Comparison of ENCODE assay signal across 9 mouse cellular contexts in genomic region chr2:101815250-101815934, GRCm38 (mm10).
DNase-seq lines count a peak whose midpoint lies in the region; ATAC-seq and TF ChIP-seq lines count a peak whose summit lies in the region.
"Had no signal": no experiment of that assay in that cellular context is flagged by ENCODE, and none has a peak within 500 bp of the region (broad histone marks: within the 10 kb centered on the region; RNA-seq: fewer than 3 reads in every experiment).

No protein-coding gene starts in this region.

- no peak overlapping the region for H3K4me3 ChIP-seq in heart, adult 2 months
- no peak overlapping the region for H3K4me3 ChIP-seq in heart, embryonic 11.5 days (ENCODE audit: low read depth, low read length)
- H3K4me3 ChIP-seq in thymus, adult 2 months (ENCODE audit: control insufficient read depth, insufficient read depth, low read length) = no peak overlapping the region
- H3K4me3 ChIP-seq in forebrain, embryonic 16.5 days (replicated peaks; ENCODE audit: low read length) = no peak overlapping the region
- H3K4me3 ChIP-seq: liver, embryonic 13.5 days had no signal

- no peak for TF ChIP-seq POLR2A in heart, adult 2 months (IDR thresholded peaks at IDR 0.05; ENCODE audit: insufficient read depth, low read depth, low read length)
- TF ChIP-seq POLR2A in thymus, adult 2 months (IDR thresholded peaks at IDR 0.05; ENCODE audit: control insufficient read depth, extremely low read depth, insufficient read depth, low read length, poor library complexity) = no peak

- H3K27me3 ChIP-seq in heart, adult 2 months (ENCODE audit: control insufficient read depth, insufficient read depth, low read length) = no peaks in the 10 kb centered on the region
- H3K27me3 ChIP-seq in heart, embryonic 11.5 days (ENCODE audit: control insufficient read depth, insufficient read depth, low read length) = no peaks in the 10 kb centered on the region; the same call in 1 of the 2 replicates
- H3K27me3 ChIP-seq in thymus, adult 2 months (ENCODE audit: control insufficient read depth, insufficient read depth, low read length) = no peaks in the 10 kb centered on the region
- no peaks in the 10 kb centered on the region for H3K27me3 ChIP-seq in forebrain, embryonic 16.5 days (replicated peaks; ENCODE audit: control insufficient read depth, insufficient read depth, low read length)
- H3K27me3 ChIP-seq: liver, embryonic 13.5 days had no signal

- TF ChIP-seq EP300 in heart, adult 2 months (IDR thresholded peaks at IDR 0.05; ENCODE audit: insufficient read depth, low read depth, low read length) = no peak

- H3K4me1 ChIP-seq in heart, adult 2 months (ENCODE audit: control insufficient read depth, insufficient read depth, low read length) = peaks cover 4% of the 10 kb centered on the region
- 0 out of 2 replicates have a peak, but pooled peaks cover 3% of the 10 kb centered on the region for H3K4me1 ChIP-seq in heart, embryonic 11.5 days (ENCODE audit: control insufficient read depth, insufficient read depth, low read length)
- no peaks in the 10 kb centered on the region for H3K4me1 ChIP-seq in thymus, adult 2 months (replicated peaks; ENCODE audit: control insufficient read depth, insufficient read depth, low read length)
- no peaks in the 10 kb centered on the region for H3K4me1 ChIP-seq in forebrain, embryonic 16.5 days (replicated peaks; ENCODE audit: control insufficient read depth, insufficient read depth, low read length)

- H3K27ac ChIP-seq in heart, adult 2 months = no peak overlapping the region
- no peak overlapping the region for H3K27ac ChIP-seq in heart, embryonic 11.5 days (ENCODE audit: low read depth, low read length)
- H3K27ac ChIP-seq in thymus, adult 2 months (ENCODE audit: control insufficient read depth, insufficient read depth, low read length) = no peak overlapping the region
- H3K27ac ChIP-seq in forebrain, embryonic 16.5 days (ENCODE audit: low read length) = no peak overlapping the region
- H3K27ac ChIP-seq: liver, embryonic 13.5 days had no signal

- H3K9ac ChIP-seq in heart, adult 2 months (ENCODE audit: low read depth, low read length) = no peak overlapping the region
- H3K9ac ChIP-seq in heart, embryonic 11.5 days (ENCODE audit: low read depth, low read length) = no peak overlapping the region
- H3K9ac ChIP-seq in forebrain, embryonic 16.5 days (replicated peaks; ENCODE audit: low read depth, low read length) = no peak overlapping the region
- H3K9ac ChIP-seq: liver, embryonic 13.5 days had no signal

- DNase-seq in heart, adult 2 months = peak in 1 of 2 experiments; percentile 44
- peak; percentile 54 for DNase-seq in thymus, adult 2 months
- DNase-seq in thymus, adult 18-20 months = no peak
- DNase-seq in gastrocnemius, postnatal 14 days = peak; percentile 13
- DNase-seq: liver, embryonic 13.5 days had no signal

- H3K9me3 ChIP-seq in heart, embryonic 11.5 days (replicated peaks; ENCODE audit: control insufficient read depth, low read length) = no peaks in the 10 kb centered on the region
- H3K9me3 ChIP-seq in forebrain, embryonic 16.5 days (ENCODE audit: control insufficient read depth, low read length) = no peaks in the 10 kb centered on the region
- H3K9me3 ChIP-seq: liver, embryonic 13.5 days had no signal

- peak; percentile 54 for TF ChIP-seq CTCF in heart, adult 2 months (IDR thresholded peaks at IDR 0.05)
- peak; percentile 65; the same call in 1 of the 2 replicates for TF ChIP-seq CTCF in thymus, adult 2 months (IDR thresholded peaks at IDR 0.05; ENCODE audit: borderline replicate concordance, control insufficient read depth, extremely low read depth, insufficient read depth, low read length, poor library complexity)

- H3K79me2 ChIP-seq in heart, adult 2 months (replicated peaks; ENCODE audit: control insufficient read depth, insufficient read depth, low read length) = no peaks in the 10 kb centered on the region

- intact Hi-C loops in heart, adult 2 months (cut with DNase I) = no loop called here
- intact Hi-C loops in gastrocnemius, postnatal 14 days (cut with DNase I; ENCODE audit: low total_unique reads) = no loop called here

- H3K4me2 ChIP-seq in heart, embryonic 11.5 days = no peak overlapping the region
- no peak overlapping the region for H3K4me2 ChIP-seq in forebrain, embryonic 16.5 days (ENCODE audit: low read length)
- H3K4me2 ChIP-seq: liver, embryonic 13.5 days had no signal

- no peaks in the 10 kb centered on the region for H3K36me3 ChIP-seq in heart, adult 2 months (ENCODE audit: control insufficient read depth, insufficient read depth, low read length)
- H3K36me3 ChIP-seq in heart, embryonic 11.5 days (ENCODE audit: control insufficient read depth, insufficient read depth, low read length) = no peaks in the 10 kb centered on the region
- no peaks in the 10 kb centered on the region for H3K36me3 ChIP-seq in thymus, adult 2 months (ENCODE audit: control insufficient read depth, insufficient read depth, low read length)
- no peaks in the 10 kb centered on the region for H3K36me3 ChIP-seq in forebrain, embryonic 16.5 days (ENCODE audit: control insufficient read depth, insufficient read depth)
- H3K36me3 ChIP-seq: liver, embryonic 13.5 days had no signal

- ATAC-seq in heart, embryonic 11.5 days (replicated peaks; ENCODE audit: insufficient number of reproducible peaks, low FRiP score, low TSS enrichment) = no peak; the same call in 1 of the 2 replicates
- peak; percentile 68 for ATAC-seq in monocyte, adult 5-6 weeks (replicated peaks; ENCODE audit: insufficient number of reproducible peaks, low FRiP score, low TSS enrichment, poor library complexity, severe bottlenecking)
- no peak for ATAC-seq in erythroid progenitor cell, adult 5-6 weeks (replicated peaks; ENCODE audit: low FRiP score, poor library complexity, severe bottlenecking)
- no peak for ATAC-seq in forebrain, embryonic 16.5 days

- 41% methylated on average over 5 of the region's 5 CpGs for WGBS in heart, adult 2 months
- 35% methylated on average over 5 of the region's 5 CpGs for WGBS in heart, embryonic 11.5 days (ENCODE audit: insufficient replicate concordance)
- 45% methylated on average over 5 of the region's 5 CpGs for WGBS in thymus, adult 2 months
- 41% methylated on average over 5 of the region's 5 CpGs for WGBS in forebrain, embryonic 16.5 days

Comparison
In these comparisons a context has a peak if more than half of its experiments do, and no peak if none do; other contexts are left out.
1. DNase-seq: peak in thymus, adult 2 months (single experiment) and gastrocnemius, postnatal 14 days (single experiment); none in thymus, adult 18-20 months (0 of 2).